Mouse (Mus musculus) Patski (cell line): ENCODE measurements around the gene Alg13. TPM values are rescaled to one million over a fixed set of nuclear protein-coding genes. Genes with fewer than 3 reads are reported as not detected.

Experiments used
- ATAC-seq: fragments of 100-300 bp; one replicate; pipeline ENCODE4 v1.8.0; 2021
- CTCF ChIA-PET: fragments of 350-600 bp; sonication (Branson Sonifier 250); formaldehyde crosslinking; loops from one replicate; lab custom pipeline; 2022; ENCODE audit warnings: inconsistent platforms; lab: Charles Lee
- POLR2A ChIA-PET: fragments of 350-600 bp; sonication (Branson Sonifier 250); formaldehyde crosslinking; loops from one replicate; lab custom pipeline; 2022; ENCODE audit warnings: antibody characterized with exemption, inconsistent platforms; lab: Charles Lee
- DNase-seq: peaks from one replicate; pipeline ENCODE4 v3.0.0-alpha.2; 2011; ENCODE audit warnings: low read depth, low spot score
- H3K27me3 ChIP-seq: fragments of 371-371 bp; one replicate; pipeline ENCODE4 v1.5.1; 2021
- CTCF ChIP-seq: fragments of 100-300 bp; IDR thresholded peaks from one replicate; pipeline ENCODE4 v1.5.1; 2021
- in situ Hi-C: fragments of 300-500 bp; cut with MboI; formaldehyde crosslinking; loops from 3 replicates; pipeline ENCODE4 v1.11.1; 2018; ENCODE audit warnings: low pct_unique_long_range_greater_than_20kb, mixed read lengths
- polyA plus RNA-seq: library from polyadenylated mRNA; unstranded; gene quantifications from one replicate; pipeline ENCODE4 v1.2.3, GENCODE M21; 2021

Alg13 gene
- 9.6 TPM for polyA plus RNA-seq

DNA sequence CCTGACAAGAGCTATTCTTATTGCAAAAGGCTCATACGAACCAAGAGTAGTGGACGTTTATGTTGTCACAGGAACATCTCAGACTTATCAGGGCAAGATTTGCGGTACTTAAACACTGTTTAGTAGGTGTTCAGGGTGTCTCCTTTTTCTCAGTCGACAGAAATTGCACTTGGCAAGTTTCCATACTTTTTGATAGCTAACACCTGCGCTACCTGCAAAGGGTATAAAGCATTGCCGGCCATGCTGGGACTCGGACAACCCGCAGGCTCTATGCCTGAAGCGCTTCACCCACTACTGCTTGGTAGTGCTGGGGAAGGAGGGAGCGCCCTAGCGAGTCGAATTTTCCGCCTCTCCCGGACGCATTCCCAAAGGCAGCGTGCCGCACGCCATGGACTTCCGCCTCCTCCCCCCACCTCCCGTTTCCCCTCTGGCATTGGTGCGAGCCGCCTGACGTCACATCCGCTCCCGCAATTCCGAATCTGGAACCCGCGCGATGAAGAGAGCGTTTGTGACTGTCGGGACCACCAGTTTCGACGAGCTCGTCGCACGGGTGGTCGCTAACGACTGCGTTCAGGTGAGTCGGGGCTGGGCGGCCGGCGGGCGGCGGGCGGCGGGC is at the start of gene Alg13:
Gene Alg13 (plus strand): TSS at position 257 of the 616 bp plus-strand sequence.
- POLR2A ChIA-PET, result no interaction called here
- TF ChIP-seq CTCF, result no peak
- peak; percentile 91 for ATAC-seq
- CTCF ChIA-PET, result no interaction called here
- DNase-seq, result peak; percentile 9
- peaks cover 11% of the 10 kb centered on the region for H3K27me3 ChIP-seq
- in situ Hi-C loops, result loop anchor here (25.0 kb wide), 1 partner anchor 580 kb away; no protein-coding TSS in a partner anchor

- peaks cover 4% of the 10 kb centered on the region for H3K27me3 ChIP-seq
- no peak for TF ChIP-seq CTCF
- ChIA-PET CTCF (no interaction called here), POLR2A (no interaction called here)
- ATAC-seq, result no peak
- DNase-seq, result no peak
- in situ Hi-C loops, result no loop called here
Measured at GRCm38 (mm10) chrX:144268606-144269005, 49.0 kb upstream of the Alg13 start.

- in situ Hi-C loops, result loop anchor here (25.0 kb wide), 1 partner anchor 564 kb away; no protein-coding TSS in a partner anchor
- ATAC-seq, result no peak
- POLR2A ChIA-PET, result no interaction called here
- CTCF ChIA-PET, result no interaction called here
- DNase-seq, result no peak
- H3K27me3 ChIP-seq, result peaks cover 2% of the 10 kb centered on the region
- TF ChIP-seq CTCF, result no peak
Measured at GRCm38 (mm10) chrX:144301476-144301875, 16.1 kb upstream of the Alg13 start.

DNA sequence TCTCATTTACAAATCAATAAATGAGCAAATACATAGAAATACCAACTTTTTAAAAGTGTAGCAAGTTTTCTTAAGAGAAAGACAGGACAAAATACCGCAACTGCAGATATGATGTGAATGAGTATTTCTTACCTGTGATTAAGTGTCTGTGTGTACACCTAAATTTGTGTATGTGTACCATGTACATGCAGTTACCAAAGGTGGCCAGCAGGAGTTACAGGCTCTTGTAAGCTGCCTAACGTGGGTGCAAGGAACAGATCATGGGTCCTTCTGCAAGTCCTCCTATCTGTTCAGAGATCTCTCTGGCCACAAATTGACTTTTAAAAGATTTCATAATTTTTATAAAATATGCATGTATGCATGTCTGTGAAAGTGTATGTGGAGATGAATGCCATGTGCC is 11.9 kb upstream of the Alg13 start:
- ChIA-PET POLR2A (no interaction called here), CTCF (no interaction called here)
- DNase-seq (no peak), ATAC-seq (no peak)
- in situ Hi-C loops, result loop anchor here (25.0 kb wide), 1 partner anchor 568 kb away; no protein-coding TSS in a partner anchor
- H3K27me3 ChIP-seq, result no peaks in the 10 kb centered on the region
- TF ChIP-seq CTCF, result peak; percentile 10

GRCm38 (mm10) chrX:144314041-144314440 is 3.6 kb upstream of the Alg13 start:
- POLR2A ChIA-PET, result no interaction called here
- no peak for TF ChIP-seq CTCF
- in situ Hi-C loops, result loop anchor here (25.0 kb wide), 1 partner anchor 577 kb away; no protein-coding TSS in a partner anchor

DNA sequence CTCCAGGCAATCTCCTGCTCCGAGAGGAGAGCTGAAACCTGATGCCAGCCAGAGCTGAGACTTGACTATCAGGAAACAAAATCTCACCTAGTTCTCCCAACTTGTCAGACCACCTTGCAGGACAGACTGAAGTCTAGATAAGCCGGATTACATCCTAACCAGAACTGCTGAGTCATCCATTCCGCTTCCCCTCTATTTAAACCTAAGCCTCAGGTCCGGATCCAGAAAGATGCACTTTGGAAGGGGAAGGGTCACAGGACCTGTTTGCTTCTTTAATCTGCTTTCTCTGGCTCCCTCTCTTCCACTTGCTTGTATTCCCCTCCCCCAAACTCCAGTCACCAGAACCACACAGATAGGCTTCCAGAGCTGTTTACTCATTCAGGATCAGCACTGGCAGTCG is 2.6 kb upstream of the Alg13 start:
- in situ Hi-C loops, result loop anchor here (25.0 kb wide), 1 partner anchor 578 kb away; no protein-coding TSS in a partner anchor
- TF ChIP-seq CTCF, result no peak
- CTCF ChIA-PET, result no interaction called here
- no peaks in the 10 kb centered on the region for H3K27me3 ChIP-seq
- ATAC-seq (no peak), DNase-seq (no peak)
- POLR2A ChIA-PET, result no interaction called here

More at GRCm38 (mm10) chrX:144314041-144314440, 3.6 kb upstream of the Alg13 start:
- no peaks in the 10 kb centered on the region for H3K27me3 ChIP-seq
- no peak for DNase-seq
- no peak for ATAC-seq
- CTCF ChIA-PET, result no interaction called here

DNA sequence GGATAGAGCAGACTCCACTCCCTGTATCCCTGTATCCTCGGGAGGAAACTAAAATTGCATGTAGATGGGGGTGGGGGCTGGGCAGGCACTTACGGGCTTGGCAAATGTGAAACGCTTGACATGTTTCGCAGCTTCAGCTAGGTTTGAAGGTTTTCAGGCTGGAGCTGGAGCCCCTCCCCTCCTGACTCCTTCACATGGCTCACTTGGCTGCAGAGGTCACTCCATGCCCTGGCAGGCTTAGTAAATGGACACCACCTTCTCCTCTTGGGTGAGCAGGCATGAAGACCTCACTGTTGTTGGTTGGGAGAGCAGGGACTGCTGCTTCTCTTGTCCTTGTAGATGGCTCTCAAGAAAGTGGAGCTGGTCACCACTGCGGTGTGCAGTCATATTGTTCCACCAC is 1.6 kb upstream of the Alg13 start:
- DNase-seq, result no peak
- ChIA-PET POLR2A (no interaction called here), CTCF (no interaction called here)
- no peak for TF ChIP-seq CTCF
- ATAC-seq, result no peak
- H3K27me3 ChIP-seq, result no peaks in the 10 kb centered on the region
- in situ Hi-C loops, result loop anchor here (25.0 kb wide), 1 partner anchor 579 kb away; no protein-coding TSS in a partner anchor

DNA sequence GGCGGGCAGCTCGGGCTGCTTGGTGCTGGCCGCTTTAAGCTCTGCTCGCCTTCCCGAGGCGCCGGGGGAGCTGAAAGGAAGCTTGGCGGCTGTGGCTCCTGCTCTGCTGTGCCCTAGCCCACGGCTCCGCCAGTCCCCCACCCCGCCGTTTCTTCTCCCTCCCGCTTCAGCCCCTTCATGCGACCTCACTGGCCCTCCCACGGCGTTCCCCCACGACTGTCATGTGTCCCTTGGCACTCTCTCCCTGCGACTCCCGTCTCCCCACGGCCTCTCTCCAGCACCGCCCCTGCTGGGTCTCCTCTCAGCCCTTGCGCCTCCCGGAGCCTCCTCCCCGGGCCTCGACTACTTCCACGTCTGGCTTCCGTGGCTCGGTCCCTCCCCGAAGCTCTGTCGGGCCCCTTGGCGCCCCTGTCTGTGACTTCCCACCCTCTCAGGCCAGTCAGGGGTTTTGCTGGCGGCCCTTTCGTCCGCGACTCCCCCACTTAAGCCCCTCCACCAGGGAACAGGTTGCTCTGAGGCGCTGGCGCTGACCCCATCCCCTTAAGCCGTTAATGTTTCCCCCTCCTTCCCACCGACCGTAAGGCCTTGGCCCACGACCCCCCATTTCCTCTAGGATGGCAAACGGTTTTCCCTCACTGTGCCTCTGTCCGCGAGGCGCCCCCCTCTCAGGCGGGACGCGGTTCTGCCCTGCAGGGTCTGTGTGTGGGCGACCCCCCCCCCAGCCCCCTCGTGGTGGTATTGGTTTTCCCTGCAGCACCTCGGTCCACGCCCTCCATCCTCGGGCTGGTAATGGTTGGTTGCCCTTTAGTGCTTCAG is 768 bp downstream of the Alg13 start:
- ChIA-PET CTCF (no interaction called here), POLR2A (no interaction called here)
- in situ Hi-C loops, result loop anchor here (25.0 kb wide), 1 partner anchor 581 kb away; no protein-coding TSS in a partner anchor
- peaks cover 13% of the 10 kb centered on the region for H3K27me3 ChIP-seq
- TF ChIP-seq CTCF, result no peak
- DNase-seq (no peak), ATAC-seq (peak; percentile 70)

GRCm38 (mm10) chrX:144319366-144319765 is 1.8 kb downstream of the Alg13 start:
- ChIA-PET CTCF (no interaction called here), POLR2A (no interaction called here)
- ATAC-seq, result no peak
- in situ Hi-C loops, result loop anchor here (25.0 kb wide), 1 partner anchor 582 kb away; no protein-coding TSS in a partner anchor
- TF ChIP-seq CTCF, result no peak
- peaks cover 13% of the 10 kb centered on the region for H3K27me3 ChIP-seq
- no peak for DNase-seq

GRCm38 (mm10) chrX:144325375-144325774 is 7.8 kb downstream of the Alg13 start:
- ChIA-PET POLR2A (no interaction called here), CTCF (no interaction called here)
- in situ Hi-C loops, result no loop called here
- no peak for ATAC-seq
- peaks cover 13% of the 10 kb centered on the region for H3K27me3 ChIP-seq
- TF ChIP-seq CTCF, result no peak
- no peak for DNase-seq
